Mouse (Mus musculus) stomach, embryonic 16.5 days (tissue): ENCODE results near the gene Umodl1. TPM values are rescaled to one million over a fixed set of nuclear protein-coding genes. Genes with fewer than 3 reads are reported as not detected.

Experiments used
- ATAC-seq: fragments of 200-750 bp; cut with Nextera tagmentation; 2 replicates; pipeline ENCODE4 v1.8.0; 2017; ENCODE audit warnings: moderate number of reproducible peaks, moderate TSS enrichment; ENCODE audit not compliant: insufficient read depth, low FRiP score
- H3K27ac ChIP-seq: fragments of 300-500 bp; sonication (generic); 2 replicates; pipeline ENCODE4 v1.5.1; 2014; ENCODE audit warnings: low read length
- H3K27me3 ChIP-seq: fragments of 300-500 bp; sonication (generic); 2 replicates; pipeline ENCODE4 v1.6.1; 2014; ENCODE audit warnings: low read length, control low read depth, mixed read lengths; ENCODE audit not compliant: control insufficient read depth, insufficient read depth
- H3K36me3 ChIP-seq: fragments of 300-500 bp; sonication (generic); 2 replicates; pipeline ENCODE4 v1.6.1; 2014; ENCODE audit warnings: low read length; ENCODE audit not compliant: control insufficient read depth, insufficient read depth
- H3K4me1 ChIP-seq: fragments of 300-500 bp; sonication (generic); 2 replicates; pipeline ENCODE4 v1.6.1; 2014; ENCODE audit warnings: low read length, control low read depth, mixed read lengths; ENCODE audit not compliant: control insufficient read depth, insufficient read depth
- H3K4me2 ChIP-seq: fragments of 300-500 bp; sonication (generic); 2 replicates; pipeline ENCODE4 v1.6.1; 2014; ENCODE audit warnings: low read depth, low read length, mixed read lengths
- H3K4me3 ChIP-seq: fragments of 300-500 bp; sonication (generic); replicated peaks from 2 replicates; pipeline ENCODE4 v1.5.1; 2014; ENCODE audit warnings: mild to moderate bottlenecking, low read length
- H3K9ac ChIP-seq: fragments of 300-500 bp; sonication (generic); 2 replicates; pipeline ENCODE4 v1.6.1; 2014; ENCODE audit warnings: low read length
- H3K9me3 ChIP-seq: fragments of 300-500 bp; sonication (generic); replicated peaks from 2 replicates; pipeline ENCODE4 v1.6.1; 2016; ENCODE audit warnings: low read length, control low read depth; ENCODE audit not compliant: control insufficient read depth
- WGBS: fragments of 180-500 bp; shearing (Covaris S2); extraction: QIAGEN DNeasy Blood & Tissue Kit; methylation state at CpG from one replicate; pipeline ENCODE4 v1.1.7; 2014; 5-methylcytosine and 5-hydroxymethylcytosine counted together
- polyA plus RNA-seq: library from polyadenylated mRNA; unstranded; fragments of >200 nt; fragmentation: Nextera tagmentation; extraction: Ambion mirVana; gene quantifications from 2 replicates; pipeline ENCODE4 v1.2.1, GENCODE M21; 2015

Umodl1 gene
- polyA plus RNA-seq, 1 experiment from 2014 or later = not detected

GRCm38 (mm10) chr17:30935301-30935700, 19.1 kb upstream of the Umodl1 start:
- no peaks in the 10 kb centered on the region for H3K36me3 ChIP-seq
- no peak overlapping the region for H3K27ac ChIP-seq
- H3K27me3 ChIP-seq = no peaks in the 10 kb centered on the region
- WGBS = 64% methylated on average over 5 of the region's 5 CpGs
- H3K4me3 ChIP-seq = no peak overlapping the region
- no peaks in the 10 kb centered on the region for H3K9me3 ChIP-seq
- H3K4me1 ChIP-seq = no peaks in the 10 kb centered on the region
- H3K9ac ChIP-seq = no peak overlapping the region
- H3K4me2 ChIP-seq = no peak overlapping the region
- no peak for ATAC-seq

- no peak overlapping the region for H3K4me3 ChIP-seq
- H3K4me2 ChIP-seq = no peak overlapping the region
- WGBS = 48% methylated on average over 9 of the region's 9 CpGs
- H3K36me3 ChIP-seq = no peaks in the 10 kb centered on the region
- H3K9me3 ChIP-seq = no peaks in the 10 kb centered on the region
- ATAC-seq = no peak
- no peaks in the 10 kb centered on the region for H3K4me1 ChIP-seq
- H3K27ac ChIP-seq = no peak overlapping the region
- H3K27me3 ChIP-seq = no peaks in the 10 kb centered on the region
- H3K9ac ChIP-seq = no peak overlapping the region
These were observed 15.9 kb upstream of the Umodl1 start for GRCm38 (mm10) chr17:30938554-30938953.

- WGBS = 58% methylated on average over 1 of the region's 1 CpGs
- H3K9ac ChIP-seq = no peak overlapping the region
- ATAC-seq = no peak
These were observed 6.1 kb upstream of the Umodl1 start for GRCm38 (mm10) chr17:30948382-30948781.

GRCm38 (mm10) chr17:30950780-30951179, 3.7 kb upstream of the Umodl1 start:
- H3K27ac ChIP-seq = no peak overlapping the region
- no peak overlapping the region for H3K4me2 ChIP-seq
- no peak overlapping the region for H3K4me3 ChIP-seq
- no peaks in the 10 kb centered on the region for H3K36me3 ChIP-seq
- H3K9me3 ChIP-seq = no peaks in the 10 kb centered on the region
- no peak overlapping the region for H3K9ac ChIP-seq
- ATAC-seq = no peak
- H3K4me1 ChIP-seq = no peaks in the 10 kb centered on the region
- 1% methylated on average over 7 of the region's 7 CpGs for WGBS
- no peaks in the 10 kb centered on the region for H3K27me3 ChIP-seq

More at GRCm38 (mm10) chr17:30948382-30948781, 6.1 kb upstream of the Umodl1 start:
- H3K9me3 ChIP-seq = no peaks in the 10 kb centered on the region
- H3K4me3 ChIP-seq = no peak overlapping the region
- H3K27ac ChIP-seq = no peak overlapping the region
- H3K36me3 ChIP-seq = no peaks in the 10 kb centered on the region
- no peak overlapping the region for H3K4me2 ChIP-seq
- H3K4me1 ChIP-seq = no peaks in the 10 kb centered on the region
- no peaks in the 10 kb centered on the region for H3K27me3 ChIP-seq

GRCm38 (mm10) chr17:30951600-30951999, 2.8 kb upstream of the Umodl1 start:
- Histone ChIP-seq H3K9ac (no peak overlapping the region), H3K27ac (no peak overlapping the region), H3K4me2 (no peak overlapping the region), H3K4me1 (no peaks in the 10 kb centered on the region), H3K27me3 (no peaks in the 10 kb centered on the region), H3K4me3 (no peak overlapping the region), H3K9me3 (no peaks in the 10 kb centered on the region), H3K36me3 (no peaks in the 10 kb centered on the region)
- ATAC-seq = no peak
- WGBS = 65% methylated on average over 8 of the region's 8 CpGs

- Histone ChIP-seq H3K4me3 (no peak overlapping the region), H3K27me3 (no peaks in the 10 kb centered on the region), H3K27ac (no peak overlapping the region), H3K4me1 (no peaks in the 10 kb centered on the region), H3K9ac (no peak overlapping the region), H3K4me2 (no peak overlapping the region), H3K36me3 (no peaks in the 10 kb centered on the region), H3K9me3 (no peaks in the 10 kb centered on the region)
- no peak for ATAC-seq
- 46% methylated on average over 7 of the region's 7 CpGs for WGBS
These were observed 7.6 kb downstream of the Umodl1 start for GRCm38 (mm10) chr17:30961936-30962592.

GRCm38 (mm10) chr17:30962880-30963279, 8.4 kb downstream of the Umodl1 start:
- WGBS = 33% methylated on average over 2 of the region's 2 CpGs
- H3K27ac ChIP-seq = no peak overlapping the region
- H3K36me3 ChIP-seq = no peaks in the 10 kb centered on the region
- H3K4me3 ChIP-seq = no peak overlapping the region
- no peak overlapping the region for H3K4me2 ChIP-seq
- H3K9ac ChIP-seq = no peak overlapping the region
- no peaks in the 10 kb centered on the region for H3K4me1 ChIP-seq
- no peaks in the 10 kb centered on the region for H3K27me3 ChIP-seq
- ATAC-seq = no peak
- H3K9me3 ChIP-seq = no peaks in the 10 kb centered on the region

- Histone ChIP-seq H3K4me3 (no peak overlapping the region), H3K36me3 (no peaks in the 10 kb centered on the region), H3K4me1 (peaks cover 7% of the 10 kb centered on the region), H3K27ac (no peak overlapping the region), H3K4me2 (no peak overlapping the region), H3K9me3 (no peaks in the 10 kb centered on the region), H3K9ac (no peak overlapping the region), H3K27me3 (no peaks in the 10 kb centered on the region)
- no peak for ATAC-seq
- 44% methylated on average over 4 of the region's 4 CpGs for WGBS
These were observed 15.5 kb downstream of the Umodl1 start for GRCm38 (mm10) chr17:30969983-30970382.

GRCm38 (mm10) chr17:30971877-30972276, 17.4 kb downstream of the Umodl1 start:
- 80% methylated on average over 7 of the region's 7 CpGs for WGBS
- Histone ChIP-seq H3K4me3 (no peak overlapping the region), H3K27ac (no peak overlapping the region), H3K4me1 (peaks cover 7% of the 10 kb centered on the region), H3K4me2 (no peak overlapping the region), H3K9ac (no peak overlapping the region), H3K27me3 (no peaks in the 10 kb centered on the region), H3K9me3 (no peaks in the 10 kb centered on the region), H3K36me3 (no peaks in the 10 kb centered on the region)
- no peak for ATAC-seq
